Mouse (Mus musculus) neural tube, embryonic 11.5 days (tissue): ENCODE measurements around the gene Plekhg4. TPM values are rescaled to one million over a fixed set of nuclear protein-coding genes. Genes with fewer than 3 reads are reported as not detected.

ENCODE experiments used
- ATAC-seq: fragments of 200-750 bp; cut with Nextera tagmentation; 2 replicates; pipeline ENCODE4 v1.8.0; 2017; ENCODE audit warnings: moderate number of reproducible peaks, mild to moderate bottlenecking, moderate TSS enrichment, moderate library complexity; ENCODE audit not compliant: insufficient read depth, low FRiP score, low TSS enrichment
- DNase-seq: peaks from one replicate; pipeline ENCODE4 v3.0.0-alpha.2; 2015; ENCODE audit warnings: low spot score
- H3K27ac ChIP-seq: fragments of 300-500 bp; sonication (generic); 2 replicates; pipeline ENCODE4 v1.5.1; 2014; ENCODE audit warnings: low read depth, mild to moderate bottlenecking, low read length
- H3K27me3 ChIP-seq: fragments of 300-500 bp; sonication (generic); 2 replicates; pipeline ENCODE4 v1.6.1; 2014; ENCODE audit warnings: mild to moderate bottlenecking, low read length, mixed read lengths; ENCODE audit not compliant: control insufficient read depth, insufficient read depth
- H3K36me3 ChIP-seq: fragments of 300-500 bp; sonication (generic); 2 replicates; pipeline ENCODE4 v1.6.1; 2014; ENCODE audit warnings: mild to moderate bottlenecking, low read length, moderate library complexity, mixed read lengths; ENCODE audit not compliant: control insufficient read depth, insufficient read depth
- H3K4me1 ChIP-seq: fragments of 300-500 bp; sonication (generic); 2 replicates; pipeline ENCODE4 v1.6.1; 2014; ENCODE audit warnings: low read length, mixed read lengths; ENCODE audit not compliant: control insufficient read depth, insufficient read depth
- H3K4me2 ChIP-seq: fragments of 300-500 bp; sonication (generic); 2 replicates; pipeline ENCODE4 v1.6.1; 2014; ENCODE audit warnings: low read depth, mild to moderate bottlenecking, moderate library complexity
- H3K4me3 ChIP-seq: fragments of 300-500 bp; sonication (generic); 2 replicates; pipeline ENCODE4 v1.5.1; 2014; ENCODE audit warnings: low read depth, low read length
- H3K9ac ChIP-seq: fragments of 300-500 bp; sonication (generic); 2 replicates; pipeline ENCODE4 v1.6.1; 2014; ENCODE audit warnings: mild to moderate bottlenecking, low read length
- H3K9me3 ChIP-seq: fragments of 300-500 bp; sonication (generic); 2 replicates; pipeline ENCODE4 v1.6.1; 2016; ENCODE audit warnings: low read length; ENCODE audit not compliant: control insufficient read depth
- WGBS: fragments of 180-500 bp; shearing (Covaris S2); extraction: QIAGEN DNeasy Blood & Tissue Kit; methylation state at CpG from one replicate; pipeline ENCODE4 v1.1.7; 2014; 5-methylcytosine and 5-hydroxymethylcytosine counted together
- polyA plus RNA-seq: library from polyadenylated mRNA; unstranded; fragments of >200 nt; fragmentation: Nextera tagmentation; extraction: Ambion mirVana; gene quantifications from 2 replicates; pipeline ENCODE4 v1.2.1, GENCODE M21; 2014

Plekhg4 gene
- polyA plus RNA-seq, 1 experiment from 2014 or later = 0.54 TPM

DNA sequence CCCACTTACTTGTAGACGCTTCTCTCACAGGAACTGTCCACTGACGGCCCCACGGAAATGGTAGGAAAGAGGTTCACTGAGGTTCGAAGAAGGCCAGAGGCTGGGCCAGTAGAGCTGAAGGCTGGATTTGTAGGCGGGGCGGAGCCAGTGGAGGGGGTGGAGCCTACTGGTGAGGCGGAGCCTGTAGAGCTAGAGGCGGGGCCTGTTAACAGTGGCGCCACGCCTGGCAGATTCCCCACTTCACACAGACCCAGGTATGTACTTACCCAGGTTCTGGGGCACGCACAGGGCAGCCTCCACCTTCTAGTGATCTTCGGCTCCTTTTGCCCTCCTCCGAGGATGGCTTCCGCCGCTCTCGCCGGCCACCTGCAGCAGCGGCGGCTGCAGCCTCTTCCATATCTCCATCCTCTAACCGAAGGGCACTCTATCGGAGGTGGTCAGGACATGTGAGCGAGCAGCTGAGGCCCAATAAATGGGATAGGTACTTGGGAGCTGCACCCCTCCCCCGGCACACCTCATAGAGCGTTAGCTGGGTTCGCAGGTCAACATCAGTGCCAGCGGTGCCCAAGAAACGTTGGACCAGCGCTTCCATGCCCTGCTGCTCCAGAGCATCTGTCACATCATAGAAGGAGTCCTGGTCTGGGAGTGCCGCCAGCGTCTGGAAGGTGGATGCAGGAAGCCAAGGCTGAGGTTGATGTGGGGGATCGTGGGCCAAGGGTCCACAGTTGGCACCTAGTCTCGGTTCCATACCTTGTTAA, 36.5 kb upstream of the Plekhg4 start:
- Histone ChIP-seq H3K27me3 (no peaks in the 10 kb centered on the region), H3K9ac (no peak overlapping the region), H3K4me3 (no peak overlapping the region), H3K27ac (no peak overlapping the region), H3K9me3 (no peaks in the 10 kb centered on the region), H3K4me2 (no peak overlapping the region), H3K36me3 (no peaks in the 10 kb centered on the region), H3K4me1 (no peaks in the 10 kb centered on the region)
- WGBS = 45% methylated on average over 29 of the region's 32 CpGs
- ATAC-seq (0 out of 2 replicates have a peak, but pooled peaks have one; percentile 16), DNase-seq (no peak)

DNA sequence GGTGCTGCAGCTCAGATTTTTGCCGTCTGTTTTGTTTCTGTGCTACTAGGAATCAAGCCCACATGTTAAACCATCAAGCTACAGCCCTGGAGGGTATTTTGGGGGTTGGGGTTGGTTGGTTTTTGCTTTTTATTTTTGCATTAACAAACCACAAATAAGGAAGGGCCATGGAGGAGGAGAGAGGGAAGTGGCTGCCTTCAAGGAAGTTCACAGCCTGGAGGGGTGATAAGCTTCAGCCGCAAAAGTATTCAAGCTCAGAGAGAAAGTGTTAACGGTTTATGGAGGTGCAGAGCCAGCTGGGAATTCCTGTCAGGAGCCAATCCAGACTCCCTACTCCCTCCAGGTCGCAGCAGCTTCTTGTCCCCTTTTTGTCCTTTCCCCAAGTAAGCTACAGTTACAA, 34.1 kb upstream of the Plekhg4 start:
- no peak for ATAC-seq
- H3K27me3 ChIP-seq = no peaks in the 10 kb centered on the region

DNA sequence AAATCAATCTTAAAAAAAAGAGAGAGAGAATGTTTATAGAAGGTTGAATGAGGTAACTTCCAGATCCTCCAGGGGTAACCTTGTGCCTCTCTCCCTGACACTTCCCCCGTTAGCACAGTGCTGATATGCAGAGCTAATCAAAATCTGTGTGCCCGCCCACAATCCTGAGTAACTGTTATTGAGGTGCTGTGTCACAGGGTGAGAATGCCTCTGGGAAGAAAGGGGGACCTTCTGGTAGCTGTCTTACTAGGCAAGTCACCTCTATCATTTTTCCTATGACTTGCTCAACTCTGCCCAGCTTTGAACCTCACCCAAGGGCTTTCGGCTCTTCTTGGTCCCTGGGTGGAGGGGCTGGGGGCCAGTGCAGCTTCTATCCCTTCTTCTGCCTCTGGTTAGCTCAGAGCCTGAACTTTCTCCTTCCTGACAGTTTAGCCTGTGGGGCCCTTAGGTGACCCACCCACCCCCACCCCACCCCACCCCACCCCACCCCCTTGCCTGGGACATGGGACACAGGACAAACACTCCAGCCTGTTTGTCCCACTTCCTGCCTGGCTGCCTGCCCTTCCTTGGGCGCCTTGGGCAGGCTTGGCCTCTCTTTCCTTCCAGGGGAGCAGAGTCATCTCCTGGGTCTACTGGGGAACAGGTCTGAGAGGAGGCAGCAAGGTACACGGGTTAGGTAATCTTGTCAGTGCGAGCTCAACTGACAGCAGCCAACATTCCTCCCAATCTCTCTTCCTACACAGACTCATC, 33.0 kb upstream of the Plekhg4 start:
- WGBS = 84% methylated on average over 6 of the region's 6 CpGs
- Histone ChIP-seq H3K36me3 (no peaks in the 10 kb centered on the region), H3K27ac (no peak overlapping the region), H3K4me2 (no peak overlapping the region), H3K4me3 (no peak overlapping the region), H3K4me1 (no peaks in the 10 kb centered on the region), H3K9me3 (no peaks in the 10 kb centered on the region), H3K9ac (no peak overlapping the region), H3K27me3 (no peaks in the 10 kb centered on the region)
- ATAC-seq (no peak), DNase-seq (no peak)

More for the DNA sequence above, 34.1 kb upstream of the Plekhg4 start:
- Histone ChIP-seq H3K36me3 (no peaks in the 10 kb centered on the region), H3K27ac (no peak overlapping the region), H3K4me1 (no peaks in the 10 kb centered on the region), H3K9ac (no peak overlapping the region), H3K4me2 (no peak overlapping the region), H3K4me3 (no peak overlapping the region), H3K9me3 (no peaks in the 10 kb centered on the region)
- no peak for DNase-seq
- WGBS = 50% methylated on average over 4 of the region's 4 CpGs

DNA sequence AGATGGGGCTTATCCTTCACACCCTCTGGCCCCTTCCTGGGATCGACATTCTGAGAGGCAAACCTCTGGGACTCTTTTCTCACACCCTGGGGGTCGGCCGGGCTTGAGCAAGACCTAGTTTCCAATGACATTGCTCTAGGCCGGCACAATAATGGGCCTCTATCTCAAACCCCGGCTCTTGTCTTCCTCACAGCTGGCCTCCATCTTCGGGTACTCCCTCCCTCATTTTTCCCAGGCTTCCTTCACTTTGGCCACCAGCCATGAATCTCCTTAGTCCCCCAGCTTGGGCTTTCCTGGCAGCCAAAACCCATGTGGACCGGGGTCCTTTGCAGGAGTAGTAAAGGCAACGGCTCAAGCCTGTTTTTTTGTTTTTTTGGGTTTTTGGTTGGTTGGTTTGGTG, 31.7 kb upstream of the Plekhg4 start:
- 58% methylated on average over 8 of the region's 8 CpGs for WGBS
- Histone ChIP-seq H3K27me3 (no peaks in the 10 kb centered on the region), H3K4me2 (no peak overlapping the region), H3K9me3 (no peaks in the 10 kb centered on the region), H3K4me1 (peaks cover 7% of the 10 kb centered on the region; the same call in 1 of the 2 replicates), H3K36me3 (no peaks in the 10 kb centered on the region), H3K4me3 (no peak overlapping the region), H3K9ac (no peak overlapping the region), H3K27ac (no peak overlapping the region)
- ATAC-seq (no peak), DNase-seq (no peak)

DNA sequence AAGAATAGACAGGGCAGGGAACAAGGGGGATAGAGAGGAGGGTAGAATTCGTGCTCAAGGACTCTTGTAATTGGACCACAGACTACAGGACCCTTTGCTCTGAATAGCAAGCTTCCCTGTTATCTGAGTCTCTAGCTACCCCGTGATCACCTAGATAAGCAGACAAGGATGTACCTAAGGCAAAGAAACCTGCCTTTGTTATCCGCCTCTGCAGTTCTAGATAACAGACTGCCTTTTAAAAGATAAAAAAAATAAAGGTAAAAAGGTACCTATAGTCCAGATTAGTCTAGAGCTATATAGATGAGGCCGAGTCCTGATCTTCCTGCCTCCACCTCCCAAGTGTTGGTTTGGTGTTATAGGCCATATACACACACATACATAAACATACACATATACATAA, 30.3 kb upstream of the Plekhg4 start:
- Histone ChIP-seq H3K27ac (no peak overlapping the region), H3K4me2 (no peak overlapping the region), H3K4me1 (peaks cover 13% of the 10 kb centered on the region; the same call in 1 of the 2 replicates), H3K36me3 (no peaks in the 10 kb centered on the region), H3K9ac (no peak overlapping the region), H3K4me3 (no peak overlapping the region), H3K27me3 (no peaks in the 10 kb centered on the region), H3K9me3 (no peaks in the 10 kb centered on the region)
- ATAC-seq (no peak), DNase-seq (no peak)
- WGBS = 73% methylated on average over 4 of the region's 4 CpGs

DNA sequence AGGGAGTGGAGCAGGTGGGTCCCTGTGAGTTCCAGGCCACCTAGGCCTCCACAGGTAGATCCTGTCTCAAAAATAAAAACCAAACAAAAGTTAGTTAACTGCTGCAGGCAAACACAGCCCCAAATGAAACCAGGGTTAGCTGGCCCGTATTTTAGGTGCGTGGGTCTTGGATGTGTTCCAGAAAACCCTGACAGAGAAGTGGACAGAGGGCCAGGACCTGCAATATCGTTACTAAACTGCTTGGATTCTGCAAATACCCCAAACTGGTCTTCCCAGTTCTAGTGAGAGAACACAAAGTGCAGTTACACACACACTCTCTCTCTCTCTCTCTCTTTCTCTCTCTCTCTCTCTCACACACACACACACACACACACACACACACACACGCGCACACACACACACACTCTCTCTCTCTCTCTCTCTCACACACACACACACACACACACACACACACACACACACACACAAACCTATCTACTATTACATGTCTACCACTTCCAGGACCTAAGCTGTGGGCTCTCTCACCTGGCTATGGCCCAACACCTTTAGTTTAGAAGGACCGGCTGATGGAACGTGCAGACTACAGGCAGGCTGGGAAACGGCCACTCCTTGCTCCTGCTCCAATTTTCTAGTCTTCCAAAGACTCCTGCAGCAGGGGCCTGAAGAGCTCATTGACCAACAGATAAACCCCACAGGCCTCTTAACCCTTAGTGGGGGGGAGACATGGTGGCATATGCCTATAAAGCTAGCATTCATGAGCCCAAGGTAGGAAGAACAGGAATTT, 29.1 kb upstream of the Plekhg4 start:
- 84% methylated on average over 8 of the region's 8 CpGs for WGBS
- H3K4me2 ChIP-seq = no peak overlapping the region
- DNase-seq = no peak
- H3K4me3 ChIP-seq = no peak overlapping the region
- peaks cover 13% of the 10 kb centered on the region; the same call in 1 of the 2 replicates for H3K4me1 ChIP-seq
- no peaks in the 10 kb centered on the region for H3K9me3 ChIP-seq
- no peaks in the 10 kb centered on the region for H3K36me3 ChIP-seq
- no peak overlapping the region for H3K9ac ChIP-seq
- H3K27ac ChIP-seq = no peak overlapping the region
- no peak for ATAC-seq
- H3K27me3 ChIP-seq = no peaks in the 10 kb centered on the region

DNA sequence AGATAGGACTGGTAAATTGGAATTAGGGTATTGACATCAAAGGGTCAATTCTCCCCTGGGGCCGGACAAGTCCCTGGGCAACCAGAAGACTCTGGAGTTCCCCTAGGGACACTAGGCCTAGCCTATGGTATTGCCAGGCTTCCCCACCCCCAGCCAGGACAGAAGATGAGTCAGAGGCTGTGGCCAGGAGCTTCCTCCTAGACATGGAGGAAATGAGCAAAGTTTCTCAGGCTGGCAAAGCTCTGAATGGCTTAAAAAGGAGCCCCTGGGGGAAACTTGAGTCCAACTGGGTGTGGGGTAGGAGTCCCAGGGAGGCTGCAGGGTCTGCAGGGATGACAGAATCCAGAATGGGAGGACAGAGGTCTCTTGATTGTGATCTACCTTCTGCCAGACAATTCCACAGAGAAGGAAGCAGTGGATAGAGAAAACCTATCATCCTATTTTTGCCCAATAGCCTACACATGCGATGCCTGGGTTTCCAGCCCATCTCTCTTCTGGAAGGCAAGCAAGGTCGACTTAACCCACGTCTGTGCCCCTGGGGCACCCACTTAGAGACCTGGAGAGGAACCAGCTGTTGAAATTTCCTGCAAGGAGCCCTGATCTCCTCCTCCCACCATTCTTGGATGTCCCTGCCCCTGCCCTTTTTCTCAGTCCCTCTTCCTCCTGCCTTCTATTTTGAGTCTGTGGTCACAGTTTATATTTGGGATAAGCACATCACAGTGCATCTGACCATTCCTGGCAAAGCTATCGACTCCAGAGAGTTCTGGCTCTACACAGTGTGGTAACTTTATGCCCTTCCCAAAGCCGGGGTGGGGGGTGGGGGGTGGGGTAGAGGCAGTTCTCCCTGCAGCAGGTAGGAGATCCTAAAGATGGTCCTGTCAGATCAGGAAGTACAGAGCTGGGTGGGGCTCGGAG, 27.8 kb upstream of the Plekhg4 start:
- whole genome bisulfite sequencing = 68% methylated on average over 7 of the region's 7 CpGs
- Histone ChIP-seq H3K27ac (no peak overlapping the region), H3K9ac (no peak overlapping the region; the same call in 1 of the 2 replicates), H3K4me1 (peaks cover 21% of the 10 kb centered on the region; the same call in 1 of the 2 replicates), H3K4me2 (0 out of 2 replicates have a peak overlapping the region, but pooled peaks have one; percentile 97), H3K36me3 (no peaks in the 10 kb centered on the region), H3K9me3 (no peaks in the 10 kb centered on the region), H3K4me3 (no peak overlapping the region), H3K27me3 (0 out of 2 replicates have a peak, but pooled peaks cover 2% of the 10 kb centered on the region)
- ATAC-seq (no peak), DNase-seq (no peak)
